Mouse (Mus musculus) CH12.LX (cell line): ENCODE results near the gene Tfap4. TPM values are rescaled to one million over a fixed set of nuclear protein-coding genes. Genes with fewer than 3 reads are reported as not detected.

ENCODE experiments used
- DNase-seq: peaks from one replicate; pipeline ENCODE4 v3.0.0-alpha.2; 2013; ENCODE audit errors: extremely low read depth
- H3K27ac ChIP-seq: 2 replicates; pipeline ENCODE4 v1.5.1; 2012; ENCODE audit warnings: low read depth, mild to moderate bottlenecking, control low read depth, moderate library complexity; ENCODE audit not compliant: insufficient read depth
- H3K27me3 ChIP-seq: replicated peaks from 2 replicates; pipeline ENCODE3; 2012; ENCODE audit warnings: inconsistent platforms
- H3K36me3 ChIP-seq, 2 experiments: replicated peaks in 1 of 2; 2 replicates each; pipeline versions ENCODE3 to v1.6.1; 2012; ENCODE audit warnings: inconsistent platforms in 1 of 2, low read length in 1 of 2, mild to moderate bottlenecking in 1 of 2, mixed read lengths in 1 of 2, moderate library complexity in 1 of 2; ENCODE audit not compliant: control insufficient read depth in 1 of 2, insufficient read depth in 1 of 2
- H3K4me1 ChIP-seq, 2 experiments: 2 replicates each; pipeline ENCODE4 v1.6.1; 2012; ENCODE audit warnings: inconsistent platforms in 1 of 2, moderate library complexity in 1 of 2; ENCODE audit not compliant: insufficient read depth in 2 of 2, control insufficient read depth in 1 of 2
- H3K4me2 ChIP-seq: 2 replicates; pipeline ENCODE4 v1.6.1; 2012; ENCODE audit warnings: low read depth, mild to moderate bottlenecking, control low read depth; ENCODE audit not compliant: poor library complexity, insufficient read depth, severe bottlenecking
- H3K4me3 ChIP-seq, 3 experiments: fragments of 150-350 bp in 1 of 3; sonication (generic) in 1 of 3; replicated peaks in 1 of 3; 2 replicates each; pipeline versions ENCODE3 to v1.5.1; 2011 to 2012; ENCODE audit warnings: low read depth in 2 of 3, low read length in 2 of 3, mild to moderate bottlenecking in 2 of 3, moderate library complexity in 2 of 3, control low read depth in 1 of 3, improper control_type of control experiment in 1 of 3, inconsistent platforms in 1 of 3, mixed read lengths in 1 of 3; ENCODE audit not compliant: poor library complexity in 1 of 3
- H3K79me2 ChIP-seq: replicated peaks from 2 replicates; pipeline ENCODE4 v1.6.1; 2012; ENCODE audit warnings: mild to moderate bottlenecking, moderate library complexity; ENCODE audit not compliant: control insufficient read depth, poor library complexity, insufficient read depth, severe bottlenecking; ENCODE audit errors: extremely low read depth
- H3K9ac ChIP-seq: 2 replicates; pipeline ENCODE4 v1.6.1; 2012; ENCODE audit warnings: low read depth, mild to moderate bottlenecking, control low read depth, moderate library complexity; ENCODE audit not compliant: insufficient read depth
- H3K9me3 ChIP-seq: replicated peaks from 2 replicates; pipeline ENCODE3; 2012; ENCODE audit warnings: low read length, inconsistent platforms, mixed read lengths
- BHLHE40 ChIP-seq: IDR thresholded peaks from 2 replicates; pipeline ENCODE4 v1.6.1; 2011; ENCODE audit warnings: mild to moderate bottlenecking, low read depth, low read length, improper control_type of control experiment
- CHD1 ChIP-seq: IDR thresholded peaks from 2 replicates; pipeline ENCODE4 v1.6.1; 2012; ENCODE audit warnings: low read depth, low read length, improper control_type of control experiment, inconsistent platforms
- CHD2 ChIP-seq: IDR thresholded peaks from 2 replicates; pipeline ENCODE4 v1.6.1; 2011; ENCODE audit warnings: low read length, improper control_type of control experiment
- E2F4 ChIP-seq: IDR thresholded peaks from 2 replicates; pipeline ENCODE4 v1.6.1; 2011; ENCODE audit warnings: low read depth, low read length, improper control_type of control experiment; ENCODE audit not compliant: insufficient replicate concordance
- ELF1 ChIP-seq: IDR thresholded peaks from 2 replicates; pipeline ENCODE4 v1.6.1; 2014; ENCODE audit warnings: low read depth, mild to moderate bottlenecking, inconsistent platforms, low read length, improper control_type of control experiment
- EP300 ChIP-seq: IDR thresholded peaks from 2 replicates; pipeline ENCODE4 v1.6.1; 2011; ENCODE audit warnings: low read length, improper control_type of control experiment
- GABPA ChIP-seq: IDR thresholded peaks from 2 replicates; pipeline ENCODE4 v1.6.1; 2012; ENCODE audit warnings: low read depth, low read length, improper control_type of control experiment, inconsistent platforms; ENCODE audit not compliant: insufficient replicate concordance
- JUND ChIP-seq: conservative IDR thresholded peaks from 2 replicates; pipeline ENCODE4 v1.6.1; 2011; ENCODE audit warnings: low read depth, low read length, improper control_type of control experiment
- MAFK ChIP-seq: IDR thresholded peaks from 2 replicates; pipeline ENCODE4 v1.6.1; 2011; ENCODE audit warnings: low read length, improper control_type of control experiment; ENCODE audit not compliant: insufficient replicate concordance
- MAX ChIP-seq: IDR thresholded peaks from 2 replicates; pipeline ENCODE4 v1.6.1; 2011; ENCODE audit warnings: low read length, improper control_type of control experiment
- MAZ ChIP-seq: IDR thresholded peaks from 2 replicates; pipeline ENCODE4 v1.6.1; 2012; ENCODE audit warnings: low read depth, mild to moderate bottlenecking, inconsistent platforms, low read length, improper control_type of control experiment, moderate library complexity
- MXI1 ChIP-seq: IDR thresholded peaks from 2 replicates; pipeline ENCODE4 v1.6.1; 2011; ENCODE audit warnings: mild to moderate bottlenecking, low read depth, low read length, improper control_type of control experiment
- MYC ChIP-seq: IDR thresholded peaks from 2 replicates; pipeline ENCODE4 v1.6.1; 2011; ENCODE audit warnings: low read depth, mild to moderate bottlenecking, improper control_type of control experiment, low read length
- NELFE ChIP-seq: IDR thresholded peaks from 2 replicates; pipeline ENCODE4 v1.6.1; 2011; ENCODE audit warnings: low read depth, low read length, improper control_type of control experiment
- POLR2AphosphoS2 ChIP-seq: IDR thresholded peaks from 2 replicates; pipeline ENCODE4 v1.6.1; 2011; ENCODE audit warnings: low read depth, low read length, improper control_type of control experiment
- RAD21 ChIP-seq: IDR thresholded peaks from 2 replicates; pipeline ENCODE4 v1.6.1; 2011; ENCODE audit warnings: low read depth, mild to moderate bottlenecking, low read length, improper control_type of control experiment, moderate library complexity
- RCOR1 ChIP-seq: conservative IDR thresholded peaks from 2 replicates; pipeline ENCODE4 v1.6.1; 2012; ENCODE audit warnings: low read depth, mild to moderate bottlenecking, inconsistent platforms, low read length, improper control_type of control experiment
- SIN3A ChIP-seq: IDR thresholded peaks from 2 replicates; pipeline ENCODE4 v1.6.1; 2012; ENCODE audit warnings: low read length, improper control_type of control experiment, inconsistent platforms
- TCF12 ChIP-seq: IDR thresholded peaks from 2 replicates; pipeline ENCODE4 v1.6.1; 2014; ENCODE audit warnings: low read depth, mild to moderate bottlenecking, inconsistent platforms, low read length, improper control_type of control experiment
- UBTF ChIP-seq: IDR thresholded peaks from 2 replicates; pipeline ENCODE4 v1.6.1; 2012; ENCODE audit warnings: low read depth, mild to moderate bottlenecking, inconsistent platforms, low read length, improper control_type of control experiment, moderate library complexity
- USF2 ChIP-seq: conservative IDR thresholded peaks from 2 replicates; pipeline ENCODE4 v1.6.1; 2011; ENCODE audit warnings: low read depth, low read length, improper control_type of control experiment
- ZC3H11A ChIP-seq: IDR thresholded peaks from 2 replicates; pipeline ENCODE4 v1.6.1; 2012; ENCODE audit warnings: low read depth, mild to moderate bottlenecking, inconsistent platforms, low read length, improper control_type of control experiment
- ZKSCAN1 ChIP-seq: IDR thresholded peaks from 2 replicates; pipeline ENCODE4 v1.6.1; 2012; ENCODE audit warnings: low read depth, inconsistent platforms, low read length, improper control_type of control experiment, borderline replicate concordance
- ZMIZ1 ChIP-seq: IDR thresholded peaks from 2 replicates; pipeline ENCODE4 v1.6.1; 2012; ENCODE audit warnings: low read depth, mild to moderate bottlenecking, inconsistent platforms, low read length, improper control_type of control experiment
- ZNF384 ChIP-seq: IDR thresholded peaks from 2 replicates; pipeline ENCODE4 v1.6.1; 2012; ENCODE audit warnings: low read depth, low read length, improper control_type of control experiment, inconsistent platforms
- dilution Hi-C: fragments of 300-500 bp; cut with MboI; formaldehyde crosslinking; loops from 2 replicates; pipeline ENCODE4 v1.14.3; 2020; ENCODE audit warnings: low sequenced_read_pairs; ENCODE audit not compliant: extremely low pct_unique_long_range_greater_than_20kb, extremely low pct_ligation_motif_present
- in situ Hi-C: fragments of 300-500 bp; cut with MboI; formaldehyde crosslinking; loops from 3 replicates; pipeline ENCODE4 v1.14.3; 2019; ENCODE audit warnings: low sequenced_read_pairs, low pct_ligation_motif_present, low pct_unique_long_range_greater_than_20kb, mixed read lengths
- polyA plus RNA-seq: library from polyadenylated mRNA; unstranded; fragments of >175 nt; gene quantifications from 2 replicates; pipeline ENCODE4 v1.2.1, GENCODE M21; 2012; ENCODE audit warnings: low read depth; ENCODE audit not compliant: insufficient read length
- total RNA-seq, 2 experiments: library from RNA; depleted of rRNA; stranded (reverse); fragments of 300-350 nt in 1 of 2; fragments of >200 nt in 1 of 2; gene quantifications; 2 replicates each; pipeline ENCODE4 v1.2.3; 2012 to 2014

Tfap4 gene
- total and polyA plus RNA-seq, 3 experiments: 23.5 to 43.3 (median 24.0) TPM

DNA sequence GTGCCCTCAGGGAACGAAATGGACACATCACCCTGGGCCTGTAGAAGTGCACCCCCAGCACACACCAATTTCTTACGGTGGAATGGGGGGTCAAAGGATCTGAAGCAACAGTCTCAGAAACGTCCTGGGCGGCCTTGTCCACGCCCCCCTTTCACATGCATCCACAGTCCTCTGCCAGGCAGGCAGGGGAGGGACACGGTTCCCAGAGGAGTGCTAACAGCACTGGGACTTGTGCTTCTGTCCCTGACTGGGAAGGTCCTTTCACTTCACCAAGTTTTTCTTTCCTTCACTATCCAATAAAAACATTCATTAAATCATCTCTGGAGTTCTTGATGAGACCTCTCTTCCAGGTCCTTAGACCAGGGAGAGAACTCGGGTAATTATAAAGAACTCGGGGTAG, 39.0 kb downstream of the Tfap4 start:
- no peak overlapping the region for H3K4me2 ChIP-seq

GRCm38 (mm10) chr16:4519825-4520224, 39.8 kb downstream of the Tfap4 start:
- dilution Hi-C loops (no loop called here), in situ Hi-C loops (no loop called here)
- no peak overlapping the region for H3K4me3 ChIP-seq
- H3K36me3 ChIP-seq: peaks cover 0 to 38% of the 10 kb centered on the region in 2 experiments
- no peak overlapping the region for H3K9ac ChIP-seq
- H3K4me1 ChIP-seq: peaks cover 8 to 89% of the 10 kb centered on the region in 2 experiments; a peak in 3 of 4 replicates
- no peaks in the 10 kb centered on the region for H3K27me3 ChIP-seq
- no peak overlapping the region for H3K27ac ChIP-seq
- TF ChIP-seq ZNF384 (no peak), ZMIZ1 (no peak), E2F4 (no peak), RCOR1 (no peak), GABPA (no peak), POLR2AphosphoS2 (no peak), TCF12 (no peak), SIN3A (no peak), UBTF (no peak), ZKSCAN1 (no peak), BHLHE40 (no peak), JUND (no peak), USF2 (no peak), EP300 (no peak), MXI1 (no peak), CHD2 (no peak), MAX (no peak), ELF1 (no peak), RAD21 (no peak)
- DNase-seq: no peak
- no peaks in the 10 kb centered on the region for H3K9me3 ChIP-seq
- H3K4me2 ChIP-seq: no peak overlapping the region
- no peaks in the 10 kb centered on the region for H3K79me2 ChIP-seq

More for the DNA sequence above, 39.0 kb downstream of the Tfap4 start:
- Histone ChIP-seq H3K4me1 (peaks cover 12 to 89% of the 10 kb centered on the region in 2 experiments; a peak in 3 of 4 replicates), H3K27me3 (no peaks in the 10 kb centered on the region), H3K4me3 (no peak overlapping the region), H3K9me3 (no peaks in the 10 kb centered on the region), H3K27ac (no peak overlapping the region), H3K9ac (no peak overlapping the region), H3K79me2 (no peaks in the 10 kb centered on the region), H3K36me3 (peaks cover 0 to 39% of the 10 kb centered on the region in 2 experiments)
- dilution Hi-C loops: no loop called here
- TF ChIP-seq JUND (no peak), MAZ (no peak), MYC (no peak), MAFK (no peak), MAX (no peak), MXI1 (no peak), ZC3H11A (no peak), GABPA (no peak), CHD1 (no peak), NELFE (no peak), ZKSCAN1 (no peak)
- DNase-seq: no peak
- in situ Hi-C loops: no loop called here
